Mouse (Mus musculus): ENCODE results near the gene Capza2.

GRCm38 (mm10) chr6:17606915-17607314, 29.1 kb upstream of the Capza2 start:
- no peak for TF ChIP-seq POLR2A (IDR thresholded peaks at IDR 0.05; ENCODE audit: borderline replicate concordance, extremely low read depth, insufficient read depth, insufficient read length, poor library complexity, severe bottlenecking)
- TF ChIP-seq CTCF (IDR thresholded peaks at IDR 0.05; ENCODE audit: borderline replicate concordance, extremely low read depth, insufficient read depth, insufficient read length) = no peak

Measured in brain, embryonic 14.5 days (tissue).